Mouse (Mus musculus) mature B cell (primary cell): ENCODE data around the gene Gfra4.
"Not testable (repeated sequence)": the region's sequence is repeated elsewhere in the genome, so short reads cannot be mapped to it uniquely, and the experiment has no call there.

Experiments used
- in situ Hi-C: fragments of 300-500 bp; cut with MboI; formaldehyde crosslinking; loops from 2 replicates; pipeline ENCODE4 v1.14.3; 2019

Gfra4 gene

DNA sequence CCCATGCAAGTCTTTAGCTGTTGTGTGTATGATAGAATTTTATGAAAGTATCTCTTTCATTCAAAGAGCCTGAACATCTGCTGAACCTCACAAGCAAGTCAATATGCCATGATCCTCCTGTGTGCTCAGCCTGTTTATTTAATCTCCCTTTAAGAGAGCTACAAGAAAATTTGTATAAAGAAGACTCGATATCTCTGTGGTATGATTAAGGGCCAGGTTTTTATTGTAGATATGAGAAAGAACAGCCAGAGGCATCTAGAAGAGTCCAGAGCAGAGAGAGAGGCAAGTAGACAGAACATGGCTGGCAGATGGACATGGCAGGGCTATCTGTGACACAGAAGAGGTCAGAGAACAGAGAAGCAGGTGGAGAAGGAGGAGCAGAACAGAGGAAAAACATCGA, 3.1 kb upstream of the Gfra4 start:
- in situ Hi-C loops, result no loop called here

GRCm38 (mm10) chr2:131044989-131045720, 2.3 kb upstream of the Gfra4 start:
- in situ Hi-C loops, result no loop called here

- in situ Hi-C loops, result no loop called here
Measured at GRCm38 (mm10) chr2:131044354-131044852, 1.5 kb upstream of the Gfra4 start.

GRCm38 (mm10) chr2:131040854-131041825, 1.7 kb downstream of the Gfra4 start:
- in situ Hi-C loops, result no loop called here

DNA sequence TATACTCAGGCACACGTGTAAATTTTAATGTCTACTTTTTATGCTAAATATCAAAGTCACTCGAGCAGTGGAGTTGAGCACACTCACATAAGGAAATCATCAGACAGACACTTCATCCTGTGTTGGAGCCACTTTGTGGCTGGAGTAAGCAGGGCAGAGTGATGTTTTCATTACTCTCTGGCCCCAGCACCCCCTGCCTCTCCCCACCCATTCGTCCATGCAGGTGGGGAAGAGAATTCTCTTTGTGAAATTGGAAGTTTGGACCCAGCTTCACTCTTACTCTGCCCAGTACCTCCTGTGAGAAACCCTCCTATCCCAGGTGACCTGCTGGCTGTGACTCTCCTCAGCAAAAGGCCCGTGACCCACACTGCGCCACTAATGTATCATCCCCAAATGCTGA, 4.2 kb downstream of the Gfra4 start:
- in situ Hi-C loops, result no loop called here

GRCm38 (mm10) chr2:131038197-131038596, 4.7 kb downstream of the Gfra4 start:
- in situ Hi-C loops, result no loop called here

DNA sequence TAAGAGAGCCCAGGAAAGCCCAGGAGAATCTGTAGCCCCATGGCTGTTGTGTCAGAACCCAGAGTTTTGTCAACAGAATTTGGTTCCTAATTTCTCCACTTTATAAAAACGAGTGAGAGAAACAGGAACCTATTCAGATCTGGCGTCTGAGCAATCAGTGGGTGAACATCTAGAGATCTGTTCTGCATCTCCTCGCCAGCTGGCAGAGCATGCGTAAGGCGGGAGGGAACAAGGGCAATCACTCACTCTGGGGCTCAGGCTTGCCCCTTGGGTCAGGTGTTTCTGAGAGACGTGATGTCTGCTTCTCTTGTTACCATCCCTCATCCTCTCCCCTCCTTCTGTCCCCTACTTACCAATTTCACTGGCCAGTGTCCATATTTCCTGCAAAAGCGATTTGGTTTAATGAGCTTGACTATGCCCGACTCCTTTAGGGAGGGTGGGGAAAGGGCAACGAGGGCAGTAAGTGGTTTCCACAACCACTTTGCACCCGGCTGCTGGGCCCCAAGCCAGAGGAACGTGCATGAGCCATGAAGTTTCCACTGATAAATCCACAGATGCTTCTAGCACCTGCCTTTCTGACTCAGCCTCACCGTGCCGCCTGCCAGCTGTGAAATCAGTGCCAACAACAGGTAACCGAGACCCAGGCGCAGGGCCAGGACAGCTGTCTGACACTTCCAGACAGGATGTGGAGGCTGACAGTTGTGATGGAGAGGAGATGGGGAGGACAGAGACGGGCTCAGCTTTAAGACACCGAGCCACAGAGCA, 5.5 kb downstream of the Gfra4 start:
- in situ Hi-C loops, result no loop called here

GRCm38 (mm10) chr2:131036757-131037156, 6.1 kb downstream of the Gfra4 start:
- in situ Hi-C loops, result no loop called here

DNA sequence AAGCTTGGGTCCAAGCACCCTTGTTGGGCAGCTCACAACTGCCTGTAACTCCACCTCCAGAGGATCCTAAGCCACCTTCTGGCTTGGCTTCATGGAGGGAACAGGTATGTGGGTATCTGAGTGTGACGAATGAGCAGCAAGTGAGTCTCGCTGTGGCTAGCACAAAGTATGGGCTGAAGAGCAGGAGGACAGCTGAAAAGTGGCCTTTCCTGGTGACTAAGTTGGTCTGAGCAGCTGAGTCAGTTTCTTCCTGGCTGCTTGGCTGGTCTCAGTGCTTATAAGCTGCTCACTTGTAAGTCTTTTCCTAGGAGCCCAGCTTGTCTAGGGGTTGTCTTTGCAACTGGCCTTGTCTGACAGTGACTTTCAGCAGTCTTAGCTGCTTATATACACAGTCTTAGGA, 6.5 kb downstream of the Gfra4 start:
- in situ Hi-C loops, result no loop called here

GRCm38 (mm10) chr2:131031406-131031805, 11.5 kb downstream of the Gfra4 start:
- in situ Hi-C loops, result not testable (repeated sequence)

DNA sequence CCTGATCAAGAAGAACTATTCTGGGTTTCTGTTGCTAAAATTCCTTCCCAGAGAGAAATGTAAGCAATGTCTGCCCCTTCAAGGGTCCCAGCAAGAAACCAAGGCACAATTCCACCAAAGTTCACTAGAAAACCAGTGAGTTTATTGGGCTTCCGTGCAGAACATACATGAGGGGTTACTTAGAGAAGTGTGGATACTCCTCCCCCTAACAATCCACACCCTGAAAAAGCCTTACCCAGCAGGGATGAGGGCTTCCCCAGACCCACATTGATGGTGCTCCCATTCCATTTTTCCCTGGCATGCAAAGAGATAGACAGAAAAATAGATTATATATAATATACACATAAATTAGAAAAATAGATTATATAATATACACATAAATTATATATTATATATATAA, 11.9 kb downstream of the Gfra4 start:
- in situ Hi-C loops, result no loop called here

- in situ Hi-C loops, result no loop called here
Measured at GRCm38 (mm10) chr2:131030561-131030960, 12.3 kb downstream of the Gfra4 start.

DNA sequence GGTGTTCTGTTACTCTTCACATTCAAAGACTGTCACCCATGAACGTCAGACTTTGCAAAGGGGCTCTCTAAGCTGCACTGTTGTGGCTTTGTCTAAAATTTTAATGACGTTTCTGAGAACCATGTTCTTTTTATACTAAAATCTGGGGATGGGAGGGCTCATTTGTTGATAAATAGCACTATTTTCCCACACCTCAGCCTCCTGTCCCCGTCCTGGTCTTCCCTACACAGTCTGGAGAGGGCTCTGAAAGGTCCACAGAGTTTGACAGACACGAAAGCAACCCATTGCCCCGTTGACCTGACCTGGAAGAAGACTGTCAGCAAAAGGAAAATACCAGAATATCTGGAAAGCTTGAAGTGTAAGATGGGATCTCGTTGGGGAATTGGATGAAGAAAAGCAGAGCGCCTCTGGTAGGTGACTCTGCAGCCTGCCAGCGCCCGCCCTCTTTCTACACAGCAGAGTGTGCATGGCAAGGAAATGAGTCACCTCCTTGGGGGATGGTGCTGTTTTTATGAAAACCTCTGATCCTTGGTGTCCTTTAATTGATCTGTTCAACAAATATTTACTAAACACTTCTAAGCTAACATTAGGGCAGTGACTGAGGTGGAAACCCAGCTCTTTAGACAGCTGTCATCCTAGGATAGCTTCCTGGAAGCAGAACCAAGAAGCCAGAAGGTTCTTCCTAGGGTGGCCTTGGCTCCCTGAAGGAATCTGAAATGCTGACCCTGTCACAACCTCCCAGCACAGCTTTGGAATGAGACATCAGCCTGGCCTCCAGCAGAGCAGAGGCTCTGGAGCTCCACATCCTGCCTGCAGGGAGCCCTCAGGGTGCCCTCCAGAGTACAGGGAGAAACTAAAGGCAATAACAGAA, 13.6 kb downstream of the Gfra4 start:
- in situ Hi-C loops, result no loop called here

DNA sequence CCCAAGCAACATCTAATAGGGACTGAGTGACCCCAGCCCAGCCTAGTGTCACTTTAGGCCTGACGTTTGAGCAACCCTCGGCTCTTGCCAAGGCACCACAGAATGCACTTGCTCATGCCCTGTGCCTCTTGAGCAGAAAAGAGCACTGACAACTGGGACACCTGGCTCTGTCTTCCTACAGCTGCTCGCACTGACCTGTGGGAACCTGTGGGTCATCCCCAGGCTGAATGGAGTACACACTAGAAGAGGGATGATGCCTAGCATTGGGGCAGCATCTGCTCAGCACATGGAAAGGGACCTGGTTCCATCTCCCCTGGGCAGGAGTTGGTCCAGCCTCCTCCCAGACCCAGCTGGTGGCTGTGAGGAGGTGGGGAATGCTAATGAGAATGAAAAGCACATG, 15.9 kb downstream of the Gfra4 start:
- in situ Hi-C loops, result no loop called here

GRCm38 (mm10) chr2:131025230-131025629, 17.7 kb downstream of the Gfra4 start:
- in situ Hi-C loops, result no loop called here

DNA sequence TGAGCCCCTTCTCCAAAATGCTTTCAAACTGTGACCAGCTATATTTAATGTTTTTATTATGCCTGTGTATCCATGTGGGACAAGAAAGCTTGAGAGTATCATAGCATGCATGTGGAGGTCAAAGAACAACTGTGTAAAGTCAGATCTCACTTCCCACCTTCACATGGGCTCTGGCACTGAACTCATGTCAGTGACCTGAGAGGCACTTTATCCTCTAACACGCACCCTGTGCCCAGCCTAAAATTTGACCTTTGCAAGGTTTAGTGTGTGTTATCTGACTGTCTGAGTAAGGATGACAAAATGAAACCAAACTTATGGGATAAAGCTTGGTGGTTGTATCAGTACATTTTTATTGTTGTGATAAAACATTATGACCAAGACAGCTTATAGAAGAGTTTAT, 32.3 kb downstream of the Gfra4 start:
- in situ Hi-C loops, result no loop called here

DNA sequence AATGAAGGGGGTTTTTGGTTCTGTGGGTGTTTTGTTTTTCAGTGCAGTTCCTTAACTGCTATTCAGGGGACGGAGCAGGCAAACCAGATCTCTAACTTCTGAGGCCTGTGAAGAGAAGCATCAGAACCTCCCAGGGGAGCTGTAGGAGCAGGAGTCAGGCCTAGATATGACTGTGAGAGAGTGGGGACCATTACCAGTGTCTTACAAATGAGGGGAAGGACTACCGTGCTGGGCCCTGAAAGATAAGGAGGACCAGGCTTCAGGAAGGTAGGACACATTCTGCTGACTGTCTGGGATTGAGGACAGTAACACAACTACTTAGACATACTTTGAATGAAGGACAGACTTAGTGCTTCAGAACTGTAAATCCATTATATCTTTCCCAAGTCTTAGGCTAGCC, 33.8 kb downstream of the Gfra4 start:
- in situ Hi-C loops, result no loop called here

DNA sequence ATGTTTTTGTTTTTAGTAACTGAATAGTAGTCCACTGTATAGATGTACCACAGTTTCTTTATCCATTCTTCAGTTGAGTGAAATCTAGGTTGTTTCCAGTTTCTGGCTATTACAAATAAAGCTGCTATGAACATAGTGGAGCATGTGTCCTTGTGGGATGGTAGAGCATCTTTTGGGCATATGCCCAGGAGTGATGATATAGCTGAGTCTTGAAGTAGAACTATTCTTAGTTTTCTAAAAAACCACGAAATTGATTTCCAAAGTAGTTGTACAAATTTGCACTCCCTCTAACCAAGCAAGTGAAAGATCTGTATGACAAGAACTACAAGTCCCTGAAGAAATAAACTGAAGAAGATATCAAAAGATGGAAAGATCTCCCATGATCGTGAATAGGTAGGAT, 50.1 kb downstream of the Gfra4 start:
- in situ Hi-C loops, result no loop called here
